Mouse (Mus musculus) left cerebral cortex, postnatal 25 days (tissue): ENCODE measurements at regions not wholly inside any gene's neighbourhood (a gene's known extent, or its start where the extent isn't known, plus 50 kb on each side); places are given as distances from the start of the nearest gene placed in this dataset.
"Not testable (repeated sequence)": the region's sequence is repeated elsewhere in the genome, so short reads cannot be mapped to it uniquely, and the experiment has no call there.

Experiments used
- DNase-seq, 2 experiments: peaks; one replicate each; pipeline ENCODE4 v3.0.0; 2022; ENCODE audit warnings: low spot score in 2 of 2, mixed read lengths in 1 of 2
- intact Hi-C: fragments of 180-260 bp; cut with DNase I; formaldehyde crosslinking; loops from one replicate; pipeline ENCODE4 v1.15.1; 2025

DNA sequence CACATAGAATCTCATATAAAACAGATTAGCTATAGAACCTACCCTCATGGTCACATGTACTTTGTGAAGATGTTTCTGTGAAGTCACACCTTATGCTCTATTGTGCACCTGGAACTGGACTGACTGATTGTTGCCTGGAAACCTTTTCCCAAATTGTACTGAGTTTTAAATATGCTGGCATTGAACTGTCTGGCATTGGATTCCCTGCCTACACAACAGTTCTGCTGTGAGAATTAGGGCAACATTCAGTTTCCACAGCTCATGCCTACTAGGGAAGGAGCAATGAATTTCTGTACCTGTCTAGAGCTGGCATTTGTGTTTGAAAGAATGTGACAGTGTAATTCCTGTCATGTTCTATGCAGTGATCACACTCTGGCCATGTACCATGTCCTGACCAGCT lies 60.4 kb upstream of the Poc5 start:
- DNase-seq, result peak; percentile 13 to 31
- intact Hi-C loops, result no loop called here

GRCm38 (mm10) chr13:96324636-96325035 lies 63.5 kb upstream of the Poc5 start:
- intact Hi-C loops, result no loop called here
- DNase-seq, result no peak

DNA sequence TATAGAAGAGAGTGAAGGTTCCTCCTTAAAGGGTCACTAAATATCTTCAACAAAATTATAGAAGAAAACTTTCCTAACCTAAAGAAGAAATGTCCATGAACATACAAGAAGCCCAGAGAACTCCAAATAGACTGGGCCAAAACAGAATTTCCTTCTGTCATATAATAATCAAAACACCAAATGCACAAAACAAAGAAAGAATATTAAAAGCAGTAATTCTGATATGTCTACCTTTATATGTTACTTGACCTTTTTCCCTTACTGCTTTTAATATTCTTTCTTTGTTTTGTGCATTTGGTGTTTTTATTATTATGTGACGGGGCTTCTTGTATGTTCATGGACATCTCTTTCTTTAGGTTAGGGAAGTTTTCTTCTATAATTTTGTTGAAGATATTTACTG lies 70.9 kb upstream of the Poc5 start:
- intact Hi-C loops, DNase-seq: not testable (repeated sequence)

GRCm38 (mm10) chr13:96313241-96313640 lies 74.9 kb upstream of the Poc5 start:
- intact Hi-C loops, result no loop called here
- DNase-seq, result no peak

GRCm38 (mm10) chr13:96302495-96302894 lies 85.6 kb upstream of the Poc5 start:
- DNase-seq, result no peak
- intact Hi-C loops, result no loop called here

DNA sequence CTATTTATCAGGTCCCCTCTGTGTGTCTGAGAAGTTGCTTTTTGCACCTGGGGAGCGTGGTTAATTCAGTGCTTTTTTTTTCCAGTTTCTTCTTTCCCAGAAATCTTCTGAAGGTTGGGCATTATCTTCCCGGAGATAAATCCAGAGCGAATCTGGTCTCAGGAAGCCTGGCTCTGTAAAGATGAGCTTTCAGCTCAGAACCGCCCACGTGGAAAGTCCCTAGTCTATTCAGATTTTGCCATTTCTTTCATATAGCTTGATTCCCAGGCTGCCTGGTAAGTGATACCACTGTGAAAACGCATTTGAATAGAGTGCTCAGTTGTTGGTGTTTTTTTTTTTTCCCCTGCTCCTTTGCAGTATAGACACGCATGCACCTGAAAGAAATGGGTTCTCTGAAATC lies 100.3 kb upstream of the Poc5 start:
- DNase-seq, result peak; percentile 50 to 77
- intact Hi-C loops, result no loop called here

GRCm38 (mm10) chr13:96269946-96270345 lies 118.1 kb upstream of the Poc5 start:
- intact Hi-C loops, result no loop called here
- peak in 1 of 2 experiments; percentile 9 for DNase-seq

GRCm38 (mm10) chr13:96256001-96256400 lies 123.6 kb upstream of the Sv2c start:
- intact Hi-C loops, result no loop called here
- DNase-seq, result no peak

GRCm38 (mm10) chr13:96254391-96254790 lies 122.0 kb upstream of the Sv2c start:
- intact Hi-C loops, result no loop called here
- no peak for DNase-seq

GRCm38 (mm10) chr13:96220763-96221162 lies 88.4 kb upstream of the Sv2c start:
- intact Hi-C loops, result no loop called here
- peak in 1 of 2 experiments; percentile 44 for DNase-seq

GRCm38 (mm10) chr13:96215496-96215895 lies 83.1 kb upstream of the Sv2c start:
- DNase-seq, result no peak
- intact Hi-C loops, result no loop called here

DNA sequence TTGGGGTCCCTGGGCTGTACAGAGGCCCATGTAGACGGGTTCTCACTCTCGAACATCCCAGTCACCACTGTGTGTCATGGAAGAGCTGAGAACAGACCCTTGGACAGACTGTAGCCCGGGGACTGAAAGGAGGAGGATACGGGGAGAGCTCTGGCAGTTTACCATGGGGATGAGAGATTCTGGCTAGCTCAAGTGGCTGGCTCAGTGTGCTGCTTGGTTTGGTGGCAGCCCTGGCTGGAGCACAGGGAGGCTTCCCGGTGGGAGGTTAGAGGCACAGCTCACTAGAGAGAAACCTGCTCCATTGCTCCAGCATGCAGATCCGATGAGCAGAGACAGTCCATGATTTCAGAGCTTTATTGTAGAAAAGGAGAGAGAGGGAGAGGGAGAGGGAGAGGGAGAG lies 82.7 kb upstream of the Sv2c start:
- DNase-seq, result no peak
- intact Hi-C loops, result no loop called here

DNA sequence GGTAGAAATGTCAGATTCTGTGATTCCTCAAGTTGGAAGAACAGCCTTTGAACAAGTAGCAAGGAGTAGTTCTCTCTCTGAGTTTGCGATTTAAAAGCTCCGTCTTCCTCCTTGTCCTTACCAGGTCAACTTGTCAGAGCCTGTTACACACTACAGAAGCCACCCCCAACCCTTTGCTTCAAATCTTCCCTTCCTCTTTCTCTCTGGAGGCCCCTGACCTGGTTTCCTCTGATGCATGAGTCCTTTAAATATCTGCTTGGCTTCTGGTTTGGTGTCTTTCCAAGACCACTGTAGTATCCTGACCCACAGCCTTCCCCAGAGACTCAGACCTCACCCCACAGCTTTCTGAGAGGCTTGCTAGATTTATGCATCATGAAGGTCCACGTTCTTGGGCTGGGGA lies 73.7 kb upstream of the Sv2c start:
- intact Hi-C loops, result no loop called here
- no peak for DNase-seq

DNA sequence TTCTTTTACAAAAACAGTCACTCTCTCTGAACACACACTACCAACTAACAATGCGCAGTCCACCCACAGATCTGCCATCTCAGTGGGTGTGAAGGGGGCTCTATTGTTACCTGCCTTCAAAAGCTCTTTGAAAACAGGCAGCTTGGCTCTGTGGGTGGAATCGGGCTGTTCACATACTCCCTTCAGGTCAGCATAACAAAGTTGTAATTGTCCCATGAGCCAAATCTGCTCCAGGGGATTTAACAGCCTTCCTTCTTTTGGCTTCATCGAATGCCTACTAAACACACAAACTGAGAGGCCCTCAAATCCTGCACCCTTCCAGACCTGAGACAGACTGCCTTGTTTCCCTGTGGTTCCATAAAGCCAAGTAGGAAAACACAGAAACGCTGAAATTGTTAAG lies 56.2 kb upstream of the Sv2c start:
- intact Hi-C loops, result no loop called here
- no peak for DNase-seq
